Mouse (Mus musculus): Measurements from ENCODE around the gene Uqcrq. TPM values are rescaled to one million over a fixed set of nuclear protein-coding genes. Genes with fewer than 3 reads are reported as not detected.

Uqcrq gene
- 266 and 310 TPM in 2 replicates for polyA plus RNA-seq (2012; rRNA removed)

GRCm38 (mm10) chr11:53430670-53431346 is at the start of gene Uqcrq, which contains the start of gene Gdf9:
Gene Uqcrq, minus strand, starts transcription at chr11:53430831.
Gene Gdf9, plus strand, starts transcription at chr11:53431023.
- DNase-seq (ENCODE audit: low spot score) = peak; percentile 93

GRCm38 (mm10) chr11:53479783-53480301 is 49.2 kb upstream of the Uqcrq start, which contains the start of the genes Gm9945 and Sowaha:
Gene Gm9945, plus strand, starts transcription at chr11:53480166.
Gene Sowaha, minus strand, starts transcription at chr11:53480274.
- peak; percentile 50 for DNase-seq (ENCODE audit: low spot score)

DNA sequence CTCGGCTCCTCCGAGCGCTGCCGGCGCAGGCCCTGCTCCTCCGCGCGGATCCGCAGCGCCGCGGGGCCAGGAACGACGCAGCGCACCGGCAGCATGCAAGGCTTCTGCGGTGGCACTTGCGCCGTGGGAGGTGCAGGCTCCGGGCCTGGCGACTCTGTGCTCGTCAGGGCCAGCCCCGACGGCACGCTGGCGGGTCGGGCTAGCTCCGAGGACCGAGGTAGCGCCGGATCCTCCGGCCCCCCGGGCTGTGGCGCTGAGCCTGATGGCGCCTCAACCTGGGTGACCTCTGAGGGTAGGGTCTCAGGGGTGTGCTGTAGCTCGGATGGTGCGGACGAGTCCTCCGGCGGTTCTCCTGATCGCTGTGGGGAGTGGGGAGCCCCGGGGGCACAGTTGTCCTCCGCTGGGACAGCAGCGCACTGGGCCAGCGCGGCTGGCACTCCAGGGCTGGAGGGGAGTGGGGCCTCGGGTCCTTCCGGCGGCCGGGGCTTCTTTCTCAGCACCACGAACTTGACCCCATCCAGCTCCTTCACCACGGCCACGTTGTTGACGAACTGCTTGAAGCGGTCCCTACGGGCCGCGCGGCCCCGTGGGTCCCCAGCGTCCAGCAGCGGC is 48.6 kb upstream of the Uqcrq start:
- no peak for DNase-seq (ENCODE audit: low spot score)

- no peak for DNase-seq (ENCODE audit: low spot score)
Measured at GRCm38 (mm10) chr11:53478383-53479170, 47.9 kb upstream of the Uqcrq start.

DNA sequence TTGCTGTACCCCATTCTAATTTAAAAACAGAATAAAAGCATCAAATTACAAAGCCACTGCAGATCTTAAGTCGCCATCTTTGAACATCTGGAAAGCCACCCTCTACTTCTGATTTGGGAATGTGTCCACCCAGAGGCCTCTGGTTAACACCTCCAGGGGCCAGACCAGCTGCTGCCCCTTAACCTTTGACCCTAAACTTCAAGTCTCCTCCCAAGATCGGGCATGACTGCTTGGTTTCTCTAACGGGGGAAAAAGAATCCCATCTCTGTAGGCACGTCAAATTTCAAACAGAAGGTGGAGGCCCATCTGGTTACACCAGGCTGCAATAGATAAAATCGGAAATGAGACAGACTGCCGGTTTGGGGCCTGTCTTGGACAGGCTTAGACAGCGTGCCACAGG is 47.2 kb upstream of the Uqcrq start:
- no peak for DNase-seq (ENCODE audit: low spot score)

DNA sequence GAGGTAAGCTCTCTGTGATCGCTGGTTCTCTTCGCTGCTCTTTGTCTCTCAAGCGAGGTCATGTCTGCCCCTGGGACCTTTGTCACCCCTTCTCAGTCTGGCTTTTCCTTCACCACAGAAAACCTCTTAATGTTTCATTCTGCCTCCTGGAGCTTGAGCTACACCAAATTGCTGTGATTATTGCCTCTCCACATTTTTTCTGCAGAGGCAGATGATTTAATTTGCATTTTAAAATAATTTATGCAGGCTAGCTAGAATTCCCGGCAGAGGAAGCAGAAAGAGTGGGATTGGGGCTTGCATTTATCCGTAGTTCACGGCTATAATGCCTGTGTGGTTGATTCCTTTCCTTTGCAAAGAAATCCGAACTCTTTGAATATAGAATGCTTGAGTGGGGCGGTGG is 45.0 kb upstream of the Uqcrq start:
- no peak for DNase-seq (ENCODE audit: low spot score)

DNA sequence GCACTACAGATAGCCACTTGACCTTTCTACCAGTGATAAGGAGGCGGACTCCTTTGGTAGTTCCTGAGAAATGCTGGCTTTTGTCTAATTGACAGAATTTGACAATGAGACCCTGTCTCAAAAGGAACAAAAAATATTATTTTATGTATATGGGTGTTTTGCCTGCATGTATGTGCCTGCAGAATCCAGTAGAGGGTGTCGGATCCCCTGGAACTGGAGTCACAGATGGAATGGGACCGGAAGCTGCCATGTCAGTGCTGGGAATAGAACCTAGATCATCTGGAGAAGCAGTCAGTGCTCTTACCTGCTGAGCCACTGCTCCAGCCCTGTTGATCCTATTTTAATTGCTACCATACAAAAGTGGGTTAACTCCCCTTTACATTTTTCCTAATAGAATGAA is 42.1 kb upstream of the Uqcrq start:
- no peak for DNase-seq (ENCODE audit: low spot score)

GRCm38 (mm10) chr11:53469968-53470695 is 39.5 kb upstream of the Uqcrq start, which contains the start of gene Gm9837:
Gene Gm9837, minus strand, starts transcription at chr11:53470479.
- peak; percentile 77 for DNase-seq (ENCODE audit: low spot score)

GRCm38 (mm10) chr11:53469294-53469967 is 38.8 kb upstream of the Uqcrq start:
- no peak for DNase-seq (ENCODE audit: low spot score)

DNA sequence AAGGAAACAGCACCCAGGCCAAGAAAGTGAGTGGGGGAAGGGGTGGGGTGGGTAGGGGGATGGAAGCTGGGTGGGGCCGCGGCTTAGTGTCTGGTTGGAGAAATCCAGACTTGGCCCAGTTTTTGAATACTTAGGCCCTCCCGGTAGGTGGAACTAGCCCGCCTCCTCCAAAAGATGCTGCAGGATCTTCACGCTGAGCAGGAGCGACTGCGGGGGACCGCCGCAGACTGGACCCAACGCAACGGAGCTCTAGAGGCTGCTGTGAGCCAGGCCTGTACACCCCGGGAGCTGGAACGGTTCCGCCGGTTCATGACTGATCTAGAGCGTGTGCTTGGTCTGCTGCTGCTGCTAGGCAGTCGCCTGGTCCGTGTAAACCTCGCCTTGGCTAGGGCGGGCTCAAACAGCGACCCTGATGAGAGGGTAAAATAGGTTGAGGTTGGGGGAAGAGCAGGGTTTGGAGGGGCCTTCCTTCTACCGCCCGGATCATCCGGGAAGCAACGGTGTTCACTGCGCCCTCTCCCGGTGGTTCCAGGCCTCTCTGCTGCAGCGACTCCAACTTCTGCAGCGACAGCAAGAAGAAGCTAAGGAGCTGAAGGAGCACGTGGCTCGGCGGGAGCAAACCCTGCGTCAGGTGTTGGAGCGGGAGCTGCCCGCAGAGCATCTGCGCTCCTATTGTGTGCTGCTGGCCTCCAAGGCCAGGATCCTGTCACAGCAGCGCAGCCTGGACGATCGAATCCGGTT is 35.8 kb upstream of the Uqcrq start:
- DNase-seq (ENCODE audit: low spot score) = peak; percentile 64

DNA sequence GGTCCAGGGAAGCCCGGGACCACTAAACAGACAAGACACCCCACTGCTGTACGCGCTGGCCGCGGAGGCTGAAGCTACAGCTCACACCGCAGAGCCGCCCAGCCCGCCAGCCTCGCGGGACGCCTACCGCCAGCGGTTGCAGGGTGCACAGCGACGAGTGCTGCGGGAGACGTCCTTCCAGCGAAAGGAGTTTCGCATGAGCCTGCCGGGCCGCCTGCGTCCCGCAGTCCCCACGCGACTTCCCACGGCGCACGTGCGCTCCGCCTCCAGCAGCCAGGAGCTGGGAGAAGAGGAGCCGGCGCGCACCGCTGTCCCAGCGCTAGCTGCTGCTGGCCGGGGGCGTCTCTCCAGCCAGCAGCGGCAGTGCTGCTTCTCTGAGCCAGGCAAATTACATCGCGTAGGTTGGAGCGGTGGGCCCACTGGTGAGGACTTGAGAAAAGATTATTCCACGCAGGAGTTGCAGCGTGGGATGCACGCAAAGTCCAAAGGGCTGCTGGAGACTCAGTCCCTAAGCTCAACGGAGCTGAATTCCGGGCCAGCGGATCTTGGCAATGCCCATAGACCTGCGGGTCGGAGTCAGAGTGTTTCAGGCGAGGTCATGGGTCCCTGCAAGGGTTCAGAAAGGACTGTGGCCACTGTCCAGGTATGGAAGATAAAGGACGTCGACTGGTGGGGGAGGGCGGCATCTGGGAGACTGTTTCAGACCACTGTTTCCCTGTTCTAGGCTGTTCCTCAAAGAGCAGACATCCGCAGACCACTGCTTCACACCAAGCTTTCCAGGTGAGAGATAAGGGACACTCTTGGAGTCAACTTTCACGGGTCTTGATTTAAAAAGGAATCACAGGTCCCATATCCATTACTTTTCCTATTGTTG is 33.2 kb upstream of the Uqcrq start:
- DNase-seq (ENCODE audit: low spot score) = no peak

DNA sequence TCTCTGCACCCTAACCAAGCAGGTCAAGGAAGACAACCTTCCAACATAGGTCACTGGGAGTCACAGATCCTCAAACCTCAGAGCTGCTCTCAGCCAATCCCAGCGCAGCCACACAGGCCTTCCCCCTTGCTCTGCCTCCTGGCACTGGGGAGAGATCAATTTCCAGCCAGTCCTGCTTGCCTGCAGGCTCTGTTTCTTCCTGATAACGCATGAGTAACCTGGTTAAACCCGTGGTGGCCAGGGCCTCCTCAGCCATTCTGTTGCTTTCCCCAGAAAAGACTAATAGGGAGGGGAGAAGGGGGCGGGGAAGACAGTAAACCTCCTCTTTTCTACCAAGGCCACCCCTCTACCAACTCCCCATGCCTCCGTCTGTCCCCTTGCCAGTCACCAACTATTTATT is 31.1 kb upstream of the Uqcrq start:
- DNase-seq (ENCODE audit: low spot score) = no peak

- DNase-seq (ENCODE audit: low spot score) = no peak
Measured at GRCm38 (mm10) chr11:53460192-53460591, 29.6 kb upstream of the Uqcrq start.

DNA sequence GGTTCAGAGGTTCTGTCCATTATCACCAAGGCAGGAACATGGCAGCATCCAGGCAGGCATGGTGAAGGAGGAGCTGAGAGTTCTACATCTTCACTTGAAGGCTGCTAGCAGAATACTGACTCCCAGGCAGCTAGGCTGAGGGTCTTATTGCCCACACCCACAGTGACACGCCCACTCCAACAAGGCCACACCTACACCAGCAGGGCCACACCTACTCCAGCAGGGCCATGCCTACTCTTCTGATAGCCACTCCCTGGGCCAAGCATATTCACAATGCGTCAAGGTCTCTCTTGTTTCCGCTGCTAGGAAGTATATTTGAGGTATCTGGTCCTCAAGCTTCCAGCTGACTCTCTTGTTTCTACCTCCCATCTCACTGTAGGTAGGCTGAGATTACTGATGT is 28.4 kb upstream of the Uqcrq start:
- DNase-seq (ENCODE audit: low spot score) = no peak

GRCm38 (mm10) chr11:53457372-53457954 is 26.8 kb upstream of the Uqcrq start:
- no peak for DNase-seq (ENCODE audit: low spot score)

GRCm38 (mm10) chr11:53456474-53457371 is 26.1 kb upstream of the Uqcrq start, which contains the start of the genes Gm10447 and Shroom1:
Gene Gm10447, minus strand, starts transcription at chr11:53457110.
Gene Shroom1, plus strand, starts transcription at chr11:53457205.
- peak; percentile 69 for DNase-seq (ENCODE audit: low spot score)

DNA sequence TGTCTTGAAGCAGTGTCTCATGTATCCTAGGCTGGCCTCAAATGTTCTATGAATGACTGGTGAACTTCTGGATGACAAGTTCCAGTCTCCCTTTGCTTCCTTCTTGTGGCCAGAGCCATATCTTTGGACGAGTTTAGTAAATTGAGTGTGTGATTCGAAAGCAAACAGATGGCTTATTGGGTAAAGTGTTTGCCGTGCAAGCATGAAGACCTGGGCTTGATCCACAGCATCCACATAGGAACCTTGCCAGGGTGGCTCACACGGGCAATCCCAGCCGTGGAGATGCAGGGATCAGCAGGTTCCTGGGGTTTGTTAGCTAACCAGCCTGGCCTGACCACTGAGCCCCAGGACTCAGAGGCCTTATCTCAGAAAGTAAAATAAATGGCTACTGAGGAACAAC is 22.4 kb upstream of the Uqcrq start:
- DNase-seq (ENCODE audit: low spot score) = no peak

- DNase-seq (ENCODE audit: low spot score) = no peak
Measured at GRCm38 (mm10) chr11:53452396-53452795, 21.8 kb upstream of the Uqcrq start.

Data from urinary bladder, adult 2 months (tissue).